Mouse (Mus musculus): ENCODE measurements around the gene Nt5e. TPM values are rescaled to one million over a fixed set of nuclear protein-coding genes. Genes with fewer than 3 reads are reported as not detected.
A peak's percentile ranks its signal among the peaks of the same experiment; 100 is the strongest.
"Not testable (repeated sequence)": the region's sequence is repeated elsewhere in the genome, so short reads cannot be mapped to it uniquely, and the experiment has no call there.

Nt5e gene
- polyA plus RNA-seq (2014; fragmentation: Nextera tagmentation; extraction: Ambion mirVana) = 0.36 and 0.61 TPM in 2 replicates

DNA sequence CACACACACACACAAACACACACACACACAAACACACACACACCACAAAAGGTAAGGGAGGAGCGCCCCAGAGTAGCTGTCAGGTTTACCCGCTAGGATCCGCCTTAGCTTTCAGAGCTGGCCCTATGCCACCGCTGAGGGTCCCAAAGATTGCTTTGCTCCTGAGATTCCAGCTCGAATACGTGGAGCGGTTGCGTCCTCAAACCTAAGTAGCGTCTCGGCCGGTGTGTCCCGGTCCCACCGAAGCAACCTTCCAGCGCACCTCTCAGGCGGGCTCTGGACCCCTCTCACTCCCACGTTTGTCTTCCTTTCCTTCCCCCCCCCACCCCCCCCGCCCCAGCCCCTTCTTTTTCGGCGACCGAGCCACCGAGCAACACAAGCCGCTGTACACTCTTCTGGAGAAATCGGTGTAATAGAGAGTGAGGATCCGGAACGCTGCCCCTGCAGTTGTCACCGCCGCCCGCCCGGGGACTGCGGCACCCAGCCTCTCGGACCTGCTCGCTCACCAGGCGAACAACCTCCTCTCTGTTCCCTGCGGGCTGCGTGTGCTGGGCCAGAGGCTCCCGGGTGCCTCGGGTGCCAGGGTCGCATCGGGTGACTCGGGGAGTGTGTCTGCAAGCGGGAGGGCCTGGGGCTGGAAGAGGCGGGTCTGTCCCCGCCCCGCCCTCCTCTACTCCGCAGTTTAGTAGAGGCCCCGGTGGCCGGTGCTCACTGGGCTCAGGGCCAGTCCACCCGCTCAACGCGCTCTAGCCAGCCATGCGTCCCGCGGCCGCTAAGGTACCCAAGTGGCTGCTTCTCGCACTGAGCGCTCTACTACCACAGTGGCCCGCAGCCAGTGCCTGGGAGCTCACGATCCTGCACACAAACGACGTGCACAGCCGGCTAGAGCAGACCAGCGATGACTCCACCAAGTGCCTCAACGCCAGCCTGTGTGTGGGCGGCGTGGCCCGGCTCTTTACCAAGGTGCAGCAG, at the start of gene Nt5e:
Gene Nt5e (plus strand): TSS at position 268 of the 972 bp plus-strand sequence.
- Histone ChIP-seq H3K4me1 (ENCODE audit: control insufficient read depth, insufficient read depth, low read length) (peaks cover 5% of the 10 kb centered on the region; the same call in 1 of the 2 replicates), H3K4me2 (ENCODE audit: low read length) (peak within 1 kb of the TSS; percentile 99), H3K36me3 (ENCODE audit: control insufficient read depth, insufficient read depth, low read length) (no peaks in the 10 kb centered on the region), H3K9me3 (ENCODE audit: control insufficient read depth, low read length) (no peaks in the 10 kb centered on the region), H3K27ac (replicated peaks; ENCODE audit: low read depth, low read length) (no peak within 1 kb of the TSS), H3K27me3 (ENCODE audit: control insufficient read depth, insufficient read depth, low read length) (peaks cover 15% of the 10 kb centered on the region; the same call in 1 of the 2 replicates), H3K4me3 (replicated peaks; ENCODE audit: low read depth, low read length) (peak within 1 kb of the TSS; percentile 62), H3K9ac (replicated peaks; ENCODE audit: low read length) (peak within 1 kb of the TSS; percentile 55)
- DNase-seq = peak; percentile 82
- under 1% methylated on average over 66 of the region's 66 CpGs for WGBS
- ATAC-seq (ENCODE audit: low FRiP score, low TSS enrichment) = peak; percentile 87

- Histone ChIP-seq H3K27me3 (ENCODE audit: control insufficient read depth, insufficient read depth, low read length) (no peaks in the 10 kb centered on the region), H3K4me2 (ENCODE audit: low read length) (no peak overlapping the region), H3K4me3 (replicated peaks; ENCODE audit: low read depth, low read length) (no peak overlapping the region), H3K9me3 (ENCODE audit: control insufficient read depth, low read length) (no peaks in the 10 kb centered on the region), H3K36me3 (ENCODE audit: control insufficient read depth, insufficient read depth, low read length) (no peaks in the 10 kb centered on the region), H3K4me1 (ENCODE audit: control insufficient read depth, insufficient read depth, low read length) (no peaks in the 10 kb centered on the region), H3K27ac (replicated peaks; ENCODE audit: low read depth, low read length) (no peak overlapping the region), H3K9ac (replicated peaks; ENCODE audit: low read length) (no peak overlapping the region)
- ATAC-seq (ENCODE audit: low FRiP score, low TSS enrichment) (no peak), DNase-seq (no peak)
- 87% methylated on average over 4 of the region's 4 CpGs for WGBS
These were observed 49.4 kb upstream of the Nt5e start for GRCm38 (mm10) chr9:88277588-88277987.

GRCm38 (mm10) chr9:88279728-88280127, 47.3 kb upstream of the Nt5e start:
- no peak overlapping the region for H3K4me2 ChIP-seq (ENCODE audit: low read length)
- no peaks in the 10 kb centered on the region for H3K9me3 ChIP-seq (ENCODE audit: control insufficient read depth, low read length)
- no peak for ATAC-seq (ENCODE audit: low FRiP score, low TSS enrichment)
- no peaks in the 10 kb centered on the region for H3K4me1 ChIP-seq (ENCODE audit: control insufficient read depth, insufficient read depth, low read length)
- 87% methylated on average over 2 of the region's 2 CpGs for WGBS
- H3K9ac ChIP-seq (replicated peaks; ENCODE audit: low read length) = no peak overlapping the region
- no peak overlapping the region for H3K4me3 ChIP-seq (replicated peaks; ENCODE audit: low read depth, low read length)
- H3K36me3 ChIP-seq (ENCODE audit: control insufficient read depth, insufficient read depth, low read length) = no peaks in the 10 kb centered on the region
- H3K27ac ChIP-seq (replicated peaks; ENCODE audit: low read depth, low read length) = no peak overlapping the region
- no peak for DNase-seq
- no peaks in the 10 kb centered on the region for H3K27me3 ChIP-seq (ENCODE audit: control insufficient read depth, insufficient read depth, low read length)

- ATAC-seq (ENCODE audit: low FRiP score, low TSS enrichment) (no peak), DNase-seq (no peak)
- Histone ChIP-seq H3K4me1 (ENCODE audit: control insufficient read depth, insufficient read depth, low read length) (no peaks in the 10 kb centered on the region), H3K36me3 (ENCODE audit: control insufficient read depth, insufficient read depth, low read length) (no peaks in the 10 kb centered on the region), H3K27me3 (ENCODE audit: control insufficient read depth, insufficient read depth, low read length) (no peaks in the 10 kb centered on the region), H3K9me3 (ENCODE audit: control insufficient read depth, low read length) (no peaks in the 10 kb centered on the region), H3K4me2 (ENCODE audit: low read length) (no peak overlapping the region), H3K27ac (replicated peaks; ENCODE audit: low read depth, low read length) (no peak overlapping the region), H3K4me3 (replicated peaks; ENCODE audit: low read depth, low read length) (no peak overlapping the region), H3K9ac (replicated peaks; ENCODE audit: low read length) (no peak overlapping the region)
- 92% methylated on average over 7 of the region's 7 CpGs for WGBS
These were observed 37.3 kb upstream of the Nt5e start for GRCm38 (mm10) chr9:88289568-88290168.

GRCm38 (mm10) chr9:88292836-88293370, 34.1 kb upstream of the Nt5e start:
- ATAC-seq (ENCODE audit: low FRiP score, low TSS enrichment) = no peak

DNA sequence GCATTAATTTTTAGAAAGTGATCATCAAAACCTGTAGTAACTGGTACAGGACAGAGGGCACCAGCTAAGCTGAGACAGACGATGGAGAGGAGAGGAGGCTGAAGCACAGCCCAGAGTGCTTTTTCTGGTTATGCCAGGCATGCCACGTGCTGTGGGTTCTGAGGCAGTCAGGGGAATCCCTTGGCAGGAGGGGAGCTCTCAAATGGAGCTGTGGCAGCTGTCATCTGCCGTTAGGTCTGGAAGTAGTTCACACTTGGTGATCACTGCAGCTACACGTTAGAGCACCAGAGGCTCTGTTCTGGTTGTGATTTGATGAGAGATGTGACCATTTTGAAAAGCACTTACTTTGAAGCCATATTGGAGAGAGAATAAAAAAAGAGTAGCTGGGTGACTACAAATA, 31.2 kb upstream of the Nt5e start:
- no peak overlapping the region for H3K27ac ChIP-seq (replicated peaks; ENCODE audit: low read depth, low read length)
- no peaks in the 10 kb centered on the region for H3K4me1 ChIP-seq (ENCODE audit: control insufficient read depth, insufficient read depth, low read length)
- no peak overlapping the region for H3K4me2 ChIP-seq (ENCODE audit: low read length)
- H3K27me3 ChIP-seq (ENCODE audit: control insufficient read depth, insufficient read depth, low read length) = no peaks in the 10 kb centered on the region
- H3K4me3 ChIP-seq (replicated peaks; ENCODE audit: low read depth, low read length) = no peak overlapping the region
- ATAC-seq (ENCODE audit: low FRiP score, low TSS enrichment) = no peak
- H3K9me3 ChIP-seq (ENCODE audit: control insufficient read depth, low read length) = no peaks in the 10 kb centered on the region
- H3K9ac ChIP-seq (replicated peaks; ENCODE audit: low read length) = no peak overlapping the region
- H3K36me3 ChIP-seq (ENCODE audit: control insufficient read depth, insufficient read depth, low read length) = no peaks in the 10 kb centered on the region
- WGBS = 70% methylated on average over 4 of the region's 4 CpGs
- no peak for DNase-seq

More at GRCm38 (mm10) chr9:88292836-88293370, 34.1 kb upstream of the Nt5e start:
- Histone ChIP-seq H3K9me3 (ENCODE audit: control insufficient read depth, low read length) (no peaks in the 10 kb centered on the region), H3K9ac (replicated peaks; ENCODE audit: low read length) (no peak overlapping the region), H3K36me3 (ENCODE audit: control insufficient read depth, insufficient read depth, low read length) (no peaks in the 10 kb centered on the region), H3K4me2 (ENCODE audit: low read length) (no peak overlapping the region), H3K4me1 (ENCODE audit: control insufficient read depth, insufficient read depth, low read length) (no peaks in the 10 kb centered on the region), H3K27me3 (ENCODE audit: control insufficient read depth, insufficient read depth, low read length) (no peaks in the 10 kb centered on the region), H3K27ac (replicated peaks; ENCODE audit: low read depth, low read length) (no peak overlapping the region), H3K4me3 (replicated peaks; ENCODE audit: low read depth, low read length) (no peak overlapping the region)
- no peak for DNase-seq
- 99% methylated on average over 2 of the region's 2 CpGs for WGBS

- Histone ChIP-seq H3K4me1 (ENCODE audit: control insufficient read depth, insufficient read depth, low read length) (no peaks in the 10 kb centered on the region), H3K4me2 (ENCODE audit: low read length) (no peak overlapping the region), H3K9ac (replicated peaks; ENCODE audit: low read length) (no peak overlapping the region), H3K27me3 (ENCODE audit: control insufficient read depth, insufficient read depth, low read length) (no peaks in the 10 kb centered on the region), H3K9me3 (ENCODE audit: control insufficient read depth, low read length) (no peaks in the 10 kb centered on the region), H3K27ac (replicated peaks; ENCODE audit: low read depth, low read length) (no peak overlapping the region), H3K4me3 (replicated peaks; ENCODE audit: low read depth, low read length) (no peak overlapping the region), H3K36me3 (ENCODE audit: control insufficient read depth, insufficient read depth, low read length) (no peaks in the 10 kb centered on the region)
- ATAC-seq (ENCODE audit: low FRiP score, low TSS enrichment) (no peak), DNase-seq (peak; percentile 4)
- 85% methylated on average over 5 of the region's 5 CpGs for WGBS
These were observed 30.7 kb upstream of the Nt5e start for GRCm38 (mm10) chr9:88296321-88296720.

- H3K9ac ChIP-seq (replicated peaks; ENCODE audit: low read length); H3K27ac ChIP-seq (replicated peaks; ENCODE audit: low read depth, low read length); H3K9me3 ChIP-seq (ENCODE audit: control insufficient read depth, low read length); H3K4me3 ChIP-seq (replicated peaks; ENCODE audit: low read depth, low read length); DNase-seq; H3K4me1 ChIP-seq (ENCODE audit: control insufficient read depth, insufficient read depth, low read length); H3K27me3 ChIP-seq (ENCODE audit: control insufficient read depth, insufficient read depth, low read length); H3K4me2 ChIP-seq (ENCODE audit: low read length); H3K36me3 ChIP-seq (ENCODE audit: control insufficient read depth, insufficient read depth, low read length); ATAC-seq (ENCODE audit: low FRiP score, low TSS enrichment): not testable (repeated sequence)
- WGBS = 90% methylated on average over 3 of the region's 3 CpGs
These were observed 29.8 kb upstream of the Nt5e start for GRCm38 (mm10) chr9:88297244-88297643.

Data from midbrain, embryonic 14.5 days (tissue).